Mouse (Mus musculus) forebrain, embryonic 14.5 days (tissue): ENCODE data around the gene Dact3. TPM values are rescaled to one million over a fixed set of nuclear protein-coding genes. Genes with fewer than 3 reads are reported as not detected.
A peak's percentile ranks its signal among the peaks of the same experiment; 100 is the strongest.

Experiments used
- ATAC-seq: fragments of 200-750 bp; cut with Nextera tagmentation; 2 replicates; pipeline ENCODE4 v1.8.0; 2017; ENCODE audit warnings: mild to moderate bottlenecking, moderate library complexity
- DNase-seq: peaks from one replicate; pipeline ENCODE4 v3.0.0-alpha.2; 2015; ENCODE audit warnings: low spot score
- H3K27ac ChIP-seq: fragments of 300-500 bp; sonication (generic); 2 replicates; pipeline ENCODE4 v1.5.1; 2014; ENCODE audit warnings: low read depth, mild to moderate bottlenecking, control low read depth, low read length, moderate library complexity
- H3K27me3 ChIP-seq: fragments of 300-500 bp; sonication (generic); replicated peaks from 2 replicates; pipeline ENCODE4 v1.6.1; 2014; ENCODE audit warnings: low read length, control low read depth, mixed read lengths; ENCODE audit not compliant: control insufficient read depth, insufficient read depth
- H3K36me3 ChIP-seq: fragments of 300-500 bp; sonication (generic); 2 replicates; pipeline ENCODE4 v1.6.1; 2014; ENCODE audit warnings: low read length, control low read depth; ENCODE audit not compliant: control insufficient read depth, insufficient read depth
- H3K4me1 ChIP-seq: fragments of 300-500 bp; sonication (generic); 2 replicates; pipeline ENCODE4 v1.6.1; 2014; ENCODE audit warnings: antibody characterized with exemption, low read length, control low read depth; ENCODE audit not compliant: control insufficient read depth, insufficient read depth
- H3K4me2 ChIP-seq: fragments of 300-500 bp; sonication (generic); 2 replicates; pipeline ENCODE4 v1.6.1; 2014; ENCODE audit warnings: mild to moderate bottlenecking, control low read depth, low read length
- H3K4me3 ChIP-seq: fragments of 300-500 bp; sonication (generic); 2 replicates; pipeline ENCODE4 v1.5.1; 2014; ENCODE audit warnings: low read depth, low read length, control low read depth
- H3K9ac ChIP-seq: fragments of 300-500 bp; sonication (generic); 2 replicates; pipeline ENCODE4 v1.6.1; 2014; ENCODE audit warnings: mild to moderate bottlenecking, low read length, control low read depth, moderate library complexity
- H3K9me3 ChIP-seq: fragments of 300-500 bp; sonication (generic); replicated peaks from 2 replicates; pipeline ENCODE4 v1.6.1; 2016; ENCODE audit warnings: low read length, control low read depth, mixed read lengths; ENCODE audit not compliant: control insufficient read depth
- WGBS: fragments of 180-500 bp; shearing (Covaris S2); extraction: QIAGEN DNeasy Blood & Tissue Kit; methylation state at CpG from one replicate; pipeline ENCODE4 v1.1.7; 2014; 5-methylcytosine and 5-hydroxymethylcytosine counted together
- polyA plus RNA-seq: library from polyadenylated mRNA; unstranded; fragments of >200 nt; fragmentation: Nextera tagmentation; extraction: Ambion mirVana; gene quantifications from 2 replicates; pipeline ENCODE4 v1.2.1, GENCODE M21; 2014

The Dact3 gene
- polyA plus RNA-seq, 1 experiment from 2014 or later: 4.4 TPM

DNA sequence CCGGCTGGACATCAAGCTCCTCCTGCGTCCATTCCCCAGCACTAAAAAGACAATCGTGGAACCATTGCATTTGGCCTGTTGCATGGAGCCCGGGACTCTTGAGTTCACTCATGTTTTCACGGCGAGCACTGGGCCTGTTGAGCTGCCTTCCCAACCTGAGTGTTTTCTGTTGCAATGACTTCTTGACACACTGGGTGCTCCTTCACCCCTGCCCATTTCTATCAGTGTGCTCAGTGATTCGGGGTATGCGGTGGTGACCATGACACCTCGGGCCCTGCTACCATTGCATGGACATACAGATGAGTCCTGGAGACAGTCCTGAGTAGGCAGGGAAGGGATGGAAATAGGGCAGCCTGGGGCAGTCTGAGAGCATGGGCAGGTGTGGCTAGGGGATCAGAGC is 2.6 kb upstream of the Dact3 start:
- H3K27ac ChIP-seq: no peak overlapping the region
- H3K4me2 ChIP-seq: no peak overlapping the region
- no peak for DNase-seq
- ATAC-seq: no peak
- peaks cover 15% of the 10 kb centered on the region for H3K4me1 ChIP-seq
- no peak overlapping the region for H3K9ac ChIP-seq
- H3K9me3 ChIP-seq: no peaks in the 10 kb centered on the region
- H3K4me3 ChIP-seq: no peak overlapping the region
- H3K27me3 ChIP-seq: no peaks in the 10 kb centered on the region
- WGBS: 96% methylated on average over 9 of the region's 9 CpGs
- 0 out of 2 replicates have a peak, but pooled peaks cover 7% of the 10 kb centered on the region for H3K36me3 ChIP-seq

DNA sequence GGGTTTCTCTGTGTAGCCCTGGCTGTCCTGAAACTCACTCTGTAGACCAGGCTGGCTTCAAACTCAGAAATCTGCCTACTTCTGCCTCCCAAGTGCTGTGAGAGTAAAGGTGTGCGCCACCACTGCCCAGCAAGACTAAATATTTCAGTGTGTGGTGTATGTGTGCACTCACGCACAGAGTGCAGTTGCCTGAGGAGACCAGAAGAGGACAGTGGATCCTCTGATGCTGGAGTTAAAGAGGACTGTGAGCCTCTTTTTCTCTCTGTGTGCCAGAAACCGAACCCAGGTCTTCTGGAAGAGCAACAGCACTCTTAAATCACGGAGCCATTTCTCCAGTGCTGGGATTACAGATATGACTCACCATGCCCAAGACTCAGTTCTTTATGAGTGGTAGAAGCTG is 1.7 kb upstream of the Dact3 start:
- H3K4me3 ChIP-seq: peak overlapping the region; percentile 31; the same call in 1 of the 2 replicates
- no peaks in the 10 kb centered on the region for H3K9me3 ChIP-seq
- peaks cover 15% of the 10 kb centered on the region for H3K4me1 ChIP-seq
- no peak for ATAC-seq
- peak overlapping the region; percentile 46; the same call in 1 of the 2 replicates for H3K4me2 ChIP-seq
- no peak overlapping the region for H3K9ac ChIP-seq
- DNase-seq: no peak
- 0 out of 2 replicates have a peak, but pooled peaks cover 6% of the 10 kb centered on the region for H3K36me3 ChIP-seq
- 97% methylated on average over 4 of the region's 4 CpGs for WGBS
- no peaks in the 10 kb centered on the region for H3K27me3 ChIP-seq
- H3K27ac ChIP-seq: no peak overlapping the region

DNA sequence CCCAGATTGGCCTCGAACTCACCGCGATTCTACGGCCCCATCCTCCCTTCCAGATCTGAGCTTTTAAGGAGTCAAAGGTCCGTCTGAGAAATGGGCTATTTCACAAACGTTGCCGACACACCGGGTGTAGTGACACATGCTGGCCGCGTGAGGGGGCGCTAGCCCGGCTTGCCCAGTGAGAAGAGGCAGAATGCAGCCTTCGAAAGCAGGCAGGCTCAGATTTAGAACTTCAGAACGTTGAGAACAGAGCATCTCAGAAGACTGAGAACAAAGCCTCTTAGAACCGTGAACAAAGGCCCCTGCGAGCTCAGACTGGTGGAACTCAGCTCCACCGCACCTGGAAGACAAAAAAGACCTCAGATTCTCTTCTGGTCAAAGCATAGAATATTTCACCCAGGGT is 927 bp upstream of the Dact3 start:
- no peaks in the 10 kb centered on the region for H3K27me3 ChIP-seq
- H3K27ac ChIP-seq: peak overlapping the region; percentile 86
- H3K36me3 ChIP-seq: 0 out of 2 replicates have a peak, but pooled peaks cover 4% of the 10 kb centered on the region
- H3K4me3 ChIP-seq: peak overlapping the region; percentile 31
- 5% methylated on average over 17 of the region's 17 CpGs for WGBS
- peak overlapping the region; percentile 46 for H3K4me2 ChIP-seq
- peak; percentile 83 for DNase-seq
- no peaks in the 10 kb centered on the region for H3K9me3 ChIP-seq
- H3K4me1 ChIP-seq: peaks cover 15% of the 10 kb centered on the region
- no peak for ATAC-seq
- H3K9ac ChIP-seq: peak overlapping the region; percentile 38; the same call in 1 of the 2 replicates

DNA sequence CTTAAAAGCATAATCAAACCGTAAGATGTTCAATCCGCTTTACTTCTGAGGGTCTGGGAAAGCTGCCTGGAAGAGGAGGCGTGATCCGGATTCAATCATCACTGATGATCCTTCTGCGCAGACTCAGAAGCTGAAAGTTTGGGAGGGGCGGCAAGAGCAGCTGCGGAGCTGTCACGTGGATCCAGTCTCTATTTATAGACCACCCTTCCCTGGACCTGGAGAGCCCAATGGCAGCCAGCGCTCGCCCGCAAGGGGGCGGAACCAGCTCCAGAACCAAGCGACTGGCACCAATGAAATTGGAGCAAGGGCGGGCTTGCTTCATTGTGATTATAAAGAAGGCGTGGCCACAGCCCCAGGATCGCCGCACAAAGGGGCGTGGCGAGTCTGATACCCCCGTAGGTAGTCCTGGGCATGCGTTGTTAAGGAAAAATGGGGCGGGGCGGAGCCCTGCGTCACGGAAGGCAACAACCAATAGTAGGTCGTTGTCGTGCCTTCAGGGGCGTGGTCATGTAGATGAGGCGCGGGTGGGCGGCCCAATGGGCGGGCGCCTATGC is 284 bp upstream of the Dact3 start:
- Histone ChIP-seq H3K36me3 (0 out of 2 replicates have a peak, but pooled peaks cover 4% of the 10 kb centered on the region), H3K4me3 (peak overlapping the region; percentile 69), H3K27me3 (no peaks in the 10 kb centered on the region), H3K27ac (peak overlapping the region; percentile 86), H3K4me2 (peak overlapping the region; percentile 96), H3K4me1 (peaks cover 15% of the 10 kb centered on the region), H3K9ac (peak overlapping the region; percentile 38), H3K9me3 (no peaks in the 10 kb centered on the region)
- WGBS: under 1% methylated on average over 32 of the region's 33 CpGs
- DNase-seq: peak; percentile 100
- ATAC-seq: peak; percentile 96

DNA sequence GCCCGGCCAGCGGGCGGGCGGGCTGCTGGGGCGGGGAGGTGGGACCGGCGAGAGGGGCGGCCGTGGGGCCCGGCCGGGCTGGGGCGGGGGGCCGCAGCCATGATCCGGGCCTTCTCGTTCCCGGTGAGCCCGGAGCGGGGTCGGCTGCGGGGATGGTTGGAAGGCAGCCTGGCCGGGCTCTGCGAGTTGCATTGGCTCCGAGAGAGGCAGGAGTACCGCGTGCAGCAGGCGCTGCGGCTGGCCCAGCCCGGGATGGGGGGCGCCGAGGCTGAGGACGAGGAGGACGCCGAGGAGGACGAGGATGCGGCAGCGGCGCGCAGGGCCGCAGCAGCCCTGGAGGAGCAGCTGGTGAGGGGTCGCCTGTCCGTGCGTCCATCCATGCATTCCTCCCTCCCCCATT is 209 bp downstream of the Dact3 start:
- peak; percentile 54 for ATAC-seq

DNA sequence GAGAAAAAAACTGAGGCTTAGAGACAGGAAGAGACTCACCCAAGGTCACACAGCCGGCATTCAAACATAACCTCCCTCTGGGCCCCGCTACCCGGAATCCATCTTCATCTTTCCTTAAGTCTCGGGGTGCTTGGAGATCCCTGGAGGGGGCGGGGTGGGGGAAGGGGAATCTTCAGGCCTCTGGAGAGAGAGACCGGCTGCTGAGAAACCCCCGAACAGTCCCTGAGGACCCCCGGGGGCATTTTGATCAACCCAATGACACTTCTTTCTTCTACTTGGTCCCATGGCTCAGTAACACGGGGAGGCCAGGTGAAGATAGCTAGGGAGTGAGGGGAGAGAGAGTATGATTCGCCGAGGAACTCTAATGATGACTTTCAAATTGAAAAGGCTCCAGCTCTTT is 889 bp downstream of the Dact3 start:
- Histone ChIP-seq H3K9me3 (no peaks in the 10 kb centered on the region), H3K4me2 (peak overlapping the region; percentile 96), H3K27me3 (no peaks in the 10 kb centered on the region), H3K36me3 (0 out of 2 replicates have a peak, but pooled peaks cover 4% of the 10 kb centered on the region), H3K4me3 (peak overlapping the region; percentile 69), H3K27ac (no peak overlapping the region), H3K4me1 (peaks cover 21% of the 10 kb centered on the region), H3K9ac (peak overlapping the region; percentile 84)
- 11% methylated on average over 11 of the region's 11 CpGs for WGBS
- no peak for DNase-seq
- ATAC-seq: no peak

More for the DNA sequence above, 209 bp downstream of the Dact3 start:
- peak overlapping the region; percentile 69 for H3K4me3 ChIP-seq
- H3K36me3 ChIP-seq: 0 out of 2 replicates have a peak, but pooled peaks cover 4% of the 10 kb centered on the region
- WGBS: 0% methylated on average over 31 of the region's 42 CpGs
- peaks cover 18% of the 10 kb centered on the region for H3K4me1 ChIP-seq
- no peaks in the 10 kb centered on the region for H3K9me3 ChIP-seq
- H3K4me2 ChIP-seq: peak overlapping the region; percentile 96
- H3K9ac ChIP-seq: peak overlapping the region; percentile 84
- H3K27me3 ChIP-seq: no peaks in the 10 kb centered on the region
- no peak for DNase-seq
- peak overlapping the region; percentile 68 for H3K27ac ChIP-seq

DNA sequence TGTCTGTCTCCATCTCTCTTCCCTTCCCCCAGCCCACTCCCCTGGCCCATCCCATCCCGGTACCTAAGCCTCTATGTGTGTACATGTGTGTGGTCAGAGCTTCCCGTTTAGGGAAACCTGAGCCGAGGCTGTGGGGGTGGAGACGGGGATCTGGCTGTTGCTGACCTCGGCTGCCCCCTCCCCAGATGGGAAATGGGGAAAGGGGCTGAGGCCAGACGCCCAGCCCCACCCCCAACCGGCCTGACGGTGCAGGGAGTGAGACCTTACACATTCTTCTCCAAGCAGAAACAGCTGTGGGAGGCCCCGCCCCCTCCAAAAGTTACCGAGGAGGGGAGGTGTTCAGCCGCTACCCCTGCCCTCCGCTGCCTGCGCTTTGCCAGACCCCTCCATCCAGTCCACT is 1.5 kb downstream of the Dact3 start:
- H3K4me2 ChIP-seq: peak overlapping the region; percentile 96
- H3K4me1 ChIP-seq: peaks cover 21% of the 10 kb centered on the region
- no peak for DNase-seq
- peak overlapping the region; percentile 84 for H3K9ac ChIP-seq
- no peak for ATAC-seq
- no peak overlapping the region for H3K27ac ChIP-seq
- no peaks in the 10 kb centered on the region for H3K27me3 ChIP-seq
- 0 out of 2 replicates have a peak, but pooled peaks cover under 1% of the 10 kb centered on the region for H3K36me3 ChIP-seq
- peak overlapping the region; percentile 69 for H3K4me3 ChIP-seq
- no peaks in the 10 kb centered on the region for H3K9me3 ChIP-seq
- WGBS: 5% methylated on average over 12 of the region's 13 CpGs

DNA sequence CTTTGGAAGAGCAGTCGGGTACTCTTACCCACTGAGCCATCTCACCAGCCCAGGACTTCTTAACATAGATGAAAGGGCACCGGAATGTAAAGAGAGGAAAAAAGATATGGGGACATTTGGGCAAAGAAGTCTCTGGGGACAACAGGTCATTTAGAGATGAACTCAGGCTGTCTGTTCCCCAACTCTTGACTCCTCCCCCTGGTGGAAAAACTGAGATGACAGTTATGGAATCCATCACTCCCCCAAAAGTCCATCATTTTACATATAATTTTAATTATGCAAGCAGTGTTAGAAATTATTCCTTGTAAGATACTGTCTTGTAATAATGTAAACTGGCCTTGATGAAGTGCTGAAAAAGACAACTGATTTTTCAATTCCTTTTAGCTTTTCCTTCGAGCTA is 2.6 kb downstream of the Dact3 start:
- no peak for DNase-seq
- no peak overlapping the region for H3K27ac ChIP-seq
- H3K4me2 ChIP-seq: no peak overlapping the region
- 78% methylated on average over 3 of the region's 3 CpGs for WGBS
- H3K27me3 ChIP-seq: no peaks in the 10 kb centered on the region
- H3K9me3 ChIP-seq: no peaks in the 10 kb centered on the region
- no peak overlapping the region for H3K9ac ChIP-seq
- no peaks in the 10 kb centered on the region for H3K36me3 ChIP-seq
- ATAC-seq: no peak
- H3K4me1 ChIP-seq: peaks cover 21% of the 10 kb centered on the region
- no peak overlapping the region for H3K4me3 ChIP-seq

DNA sequence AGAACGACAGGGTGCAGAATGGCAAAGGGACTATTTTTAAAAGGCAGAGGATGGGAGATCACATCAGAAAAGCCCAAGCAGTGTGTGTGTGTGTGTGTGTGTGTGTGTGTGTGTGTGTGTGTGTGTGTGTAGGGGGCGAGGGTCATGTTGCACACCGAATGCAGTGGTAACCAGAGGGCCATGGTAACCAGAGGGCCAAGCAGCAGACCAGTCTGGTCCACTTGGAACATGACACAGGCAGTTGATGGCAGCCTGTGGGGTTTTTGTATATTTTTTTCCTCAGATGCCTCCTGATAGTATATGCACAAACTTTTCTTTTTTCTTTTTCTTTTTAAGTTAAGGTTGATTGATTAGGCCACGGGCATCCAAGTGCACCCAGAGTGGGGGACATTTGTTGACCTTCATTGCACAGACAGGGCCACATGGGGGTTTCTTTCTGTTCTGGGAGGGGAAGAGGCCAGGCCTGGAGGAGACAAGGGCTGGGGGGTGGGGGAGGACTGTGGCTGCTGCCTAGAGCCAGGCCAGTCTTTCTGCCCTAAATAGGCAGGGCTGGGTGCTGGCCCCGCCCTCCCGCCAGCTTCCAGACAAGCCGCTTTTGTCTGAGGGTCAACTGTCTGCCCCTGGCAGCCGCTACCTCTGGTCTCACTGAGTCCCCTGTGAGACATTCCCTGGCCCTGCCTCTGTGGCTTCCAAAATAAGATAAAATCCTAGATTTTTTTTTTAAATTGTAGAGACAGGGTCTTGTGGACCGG is 4.9 kb downstream of the Dact3 start:
- no peak overlapping the region for H3K4me3 ChIP-seq
- peaks cover 21% of the 10 kb centered on the region for H3K4me1 ChIP-seq
- 0 out of 2 replicates have a peak, but pooled peaks cover 5% of the 10 kb centered on the region for H3K36me3 ChIP-seq
- H3K27ac ChIP-seq: no peak overlapping the region
- peaks cover 10% of the 10 kb centered on the region for H3K27me3 ChIP-seq
- 22% methylated on average over 9 of the region's 9 CpGs for WGBS
- DNase-seq: peak; percentile 69
- no peak overlapping the region for H3K4me2 ChIP-seq
- no peak for ATAC-seq
- H3K9me3 ChIP-seq: no peaks in the 10 kb centered on the region
- H3K9ac ChIP-seq: peak overlapping the region; percentile 26; the same call in 1 of the 2 replicates
